Mouse (Mus musculus): Measurements from ENCODE around the gene Atg101.

Gene Atg101

DNA sequence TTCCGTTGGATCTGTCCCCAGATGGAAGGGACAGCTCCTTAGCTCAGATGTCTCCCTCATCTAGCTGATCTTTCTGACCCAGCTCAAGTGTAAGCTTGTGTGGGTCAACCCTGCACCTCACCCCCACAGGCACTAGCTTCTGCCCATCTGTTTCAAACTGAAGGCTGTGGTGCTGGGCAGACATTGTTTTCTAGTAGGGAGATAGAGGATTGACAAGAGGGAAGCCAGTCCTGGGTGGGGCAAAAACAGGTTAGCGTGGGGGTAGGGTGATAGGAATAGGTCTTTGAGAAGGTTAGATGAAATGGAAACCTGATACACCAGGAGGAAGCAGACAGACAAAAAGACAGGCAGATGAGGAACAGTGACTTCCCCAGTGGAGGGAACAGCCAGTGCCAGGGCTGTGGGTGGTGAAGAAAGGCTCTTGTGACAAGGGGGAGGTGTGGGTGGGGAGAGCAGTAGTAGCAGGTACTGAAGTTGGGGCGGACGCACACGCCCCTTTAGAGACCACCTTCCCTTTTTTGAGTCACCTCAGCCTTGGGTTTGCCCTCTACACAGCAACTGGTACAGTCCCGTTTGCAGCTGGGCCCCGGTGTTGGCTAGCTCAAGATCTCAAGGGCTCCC lies 28.1 kb upstream of the Atg101 start:
- DNase-seq = no peak

DNA sequence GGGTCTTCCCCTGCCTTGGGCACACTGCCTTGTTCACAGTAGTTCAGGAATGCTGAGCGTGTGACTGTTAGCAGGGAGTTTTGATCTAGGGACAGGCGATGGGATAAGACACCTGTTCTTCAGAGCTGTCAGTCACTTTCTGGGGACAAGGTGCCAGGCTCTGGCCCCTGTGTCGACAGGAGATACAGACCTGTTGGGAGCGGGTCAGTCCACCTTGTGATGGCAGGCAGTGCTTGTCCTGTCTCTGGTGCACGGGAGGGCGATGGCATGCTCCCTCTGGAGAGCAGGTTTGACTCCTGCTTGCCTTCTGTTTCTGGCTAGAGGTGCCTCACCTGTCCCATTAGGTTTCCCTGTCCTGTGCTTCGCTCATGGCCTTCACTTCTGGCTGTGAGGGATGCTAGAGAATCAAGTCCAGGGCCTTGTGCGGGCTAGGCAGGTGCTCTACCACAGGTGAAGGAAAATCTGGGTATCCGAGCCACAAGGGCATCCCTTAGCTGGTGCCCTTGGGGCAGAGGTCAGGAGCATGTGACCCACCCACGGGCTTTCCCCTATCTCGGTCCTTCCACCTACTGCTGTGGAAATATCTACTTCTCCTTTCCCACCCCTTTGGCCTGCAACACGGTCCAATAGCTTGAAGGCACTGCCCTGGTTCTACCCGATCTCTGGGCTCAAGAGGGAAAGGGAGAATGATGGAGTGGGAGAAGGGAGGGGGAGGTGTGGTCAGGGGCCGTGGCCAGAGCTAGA lies 27.4 kb upstream of the Atg101 start:
- DNase-seq = no peak

DNA sequence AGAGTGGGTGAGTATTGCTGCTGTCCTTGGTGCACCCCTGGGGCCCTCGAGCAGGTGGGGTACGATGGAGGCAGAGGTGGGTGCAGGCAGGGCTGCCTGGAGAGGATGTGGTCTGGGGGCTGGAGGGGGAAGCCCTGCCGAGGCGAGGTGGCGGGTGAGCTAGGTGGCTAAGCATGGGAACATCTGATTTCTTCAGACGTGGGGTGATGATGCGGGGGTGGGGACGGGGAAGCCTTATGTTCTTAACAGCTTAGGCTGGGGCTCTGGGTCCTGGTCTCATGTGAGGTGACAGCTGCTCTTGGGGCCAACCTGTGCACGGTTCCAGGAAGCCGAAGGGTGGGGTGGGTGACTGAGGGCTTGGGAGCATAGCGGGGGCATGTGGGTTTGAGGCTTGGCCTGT lies 25.7 kb upstream of the Atg101 start:
- no peak for DNase-seq

DNA sequence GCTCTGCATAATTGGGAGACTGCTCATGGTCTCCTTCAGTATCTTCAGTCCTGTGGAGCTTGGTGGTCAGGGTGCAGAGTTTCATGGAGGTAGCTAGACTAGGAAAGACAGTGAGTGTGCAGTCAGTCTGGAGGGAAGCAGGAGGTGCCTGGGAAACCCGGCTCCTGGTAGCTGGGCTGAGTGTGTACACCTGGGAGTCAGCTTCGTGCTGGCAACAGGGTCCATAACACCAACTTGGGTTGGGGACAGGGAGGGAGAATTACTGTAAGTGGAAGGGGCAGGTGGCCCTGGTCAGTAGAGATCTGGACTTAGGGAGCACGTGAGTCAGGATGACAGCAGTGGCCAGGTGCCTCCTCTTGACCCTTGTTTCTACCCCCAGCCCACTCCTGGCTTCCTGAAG lies 24.1 kb upstream of the Atg101 start:
- no peak for DNase-seq

DNA sequence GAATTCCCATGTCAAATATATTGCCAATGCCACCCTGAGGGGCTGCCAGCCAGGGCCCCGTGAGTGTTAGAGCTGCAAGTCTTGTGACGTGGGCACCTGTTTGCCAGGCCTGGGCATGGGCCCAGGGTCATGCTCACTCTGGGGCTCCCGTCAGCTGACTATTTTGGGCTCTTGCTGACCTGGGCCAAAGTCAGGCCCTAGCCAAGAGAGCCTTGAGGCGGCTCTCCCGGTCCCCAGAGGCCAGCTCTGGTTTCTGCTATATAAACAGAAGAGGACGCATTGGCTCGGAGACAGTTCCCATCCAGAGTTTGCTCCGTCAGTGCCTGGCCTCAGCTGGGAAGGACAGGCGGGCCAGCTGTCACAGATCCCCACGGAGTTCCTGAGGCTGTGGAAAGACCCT lies 23.7 kb upstream of the Atg101 start:
- peak in 1 of 2 experiments; percentile 45 for DNase-seq

DNA sequence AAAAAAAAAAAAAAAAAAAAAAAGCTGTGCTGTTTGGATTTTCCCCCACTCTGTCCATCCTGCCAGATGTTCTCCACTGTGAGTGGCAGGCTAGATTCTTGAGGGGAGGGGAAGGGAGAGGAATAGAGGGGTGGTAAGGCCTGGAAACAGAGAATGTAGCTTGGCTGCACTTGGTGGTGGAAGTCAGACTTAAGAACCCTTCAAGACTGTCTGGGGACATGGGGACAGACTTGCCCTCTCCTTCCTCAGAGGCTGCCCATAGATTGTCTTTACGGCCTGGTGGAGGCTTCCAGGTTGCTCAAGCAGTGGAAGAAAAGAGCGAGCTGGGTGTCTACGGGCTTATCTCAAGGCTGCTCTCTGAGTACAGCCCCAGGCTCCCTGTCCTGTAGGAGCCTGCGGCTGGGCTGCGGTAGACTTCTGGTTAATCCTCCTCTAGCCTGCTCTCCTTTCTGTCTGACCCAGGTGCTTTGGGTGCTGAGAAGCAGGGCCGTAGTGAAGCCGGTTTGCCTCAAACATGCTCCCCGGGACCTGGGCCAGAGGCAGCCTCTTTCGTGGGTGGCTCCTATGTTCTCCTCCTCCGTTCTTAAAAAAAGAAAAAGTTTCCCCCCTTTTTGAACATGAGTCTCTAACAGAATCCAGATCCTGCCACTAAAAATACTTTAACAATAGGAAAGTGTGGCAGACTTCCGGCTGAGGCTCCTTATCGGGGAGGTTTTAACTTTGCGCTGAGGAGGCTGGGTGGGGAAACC lies 23.0 kb upstream of the Atg101 start:
- no peak for DNase-seq

DNA sequence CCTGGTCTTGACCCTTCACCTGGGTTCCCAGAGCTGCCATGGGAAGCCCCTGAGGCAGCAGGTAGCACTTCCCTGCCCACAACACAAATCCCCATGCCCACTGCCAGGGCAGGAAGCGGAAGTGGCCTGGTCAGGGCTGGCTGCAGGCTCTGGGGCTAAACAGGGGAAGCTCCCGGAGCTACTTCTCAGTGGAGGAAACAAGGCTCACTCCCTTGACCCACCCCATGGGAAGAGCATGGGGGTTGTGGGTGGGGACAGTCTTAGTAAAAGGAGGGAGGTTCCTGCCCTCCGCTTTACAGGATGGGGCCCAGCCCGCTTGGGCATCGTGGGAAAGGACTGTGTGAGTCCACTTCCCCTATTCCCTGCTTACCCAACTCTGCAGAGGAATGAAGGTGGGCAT lies 21.6 kb upstream of the Atg101 start:
- no peak for DNase-seq

DNA sequence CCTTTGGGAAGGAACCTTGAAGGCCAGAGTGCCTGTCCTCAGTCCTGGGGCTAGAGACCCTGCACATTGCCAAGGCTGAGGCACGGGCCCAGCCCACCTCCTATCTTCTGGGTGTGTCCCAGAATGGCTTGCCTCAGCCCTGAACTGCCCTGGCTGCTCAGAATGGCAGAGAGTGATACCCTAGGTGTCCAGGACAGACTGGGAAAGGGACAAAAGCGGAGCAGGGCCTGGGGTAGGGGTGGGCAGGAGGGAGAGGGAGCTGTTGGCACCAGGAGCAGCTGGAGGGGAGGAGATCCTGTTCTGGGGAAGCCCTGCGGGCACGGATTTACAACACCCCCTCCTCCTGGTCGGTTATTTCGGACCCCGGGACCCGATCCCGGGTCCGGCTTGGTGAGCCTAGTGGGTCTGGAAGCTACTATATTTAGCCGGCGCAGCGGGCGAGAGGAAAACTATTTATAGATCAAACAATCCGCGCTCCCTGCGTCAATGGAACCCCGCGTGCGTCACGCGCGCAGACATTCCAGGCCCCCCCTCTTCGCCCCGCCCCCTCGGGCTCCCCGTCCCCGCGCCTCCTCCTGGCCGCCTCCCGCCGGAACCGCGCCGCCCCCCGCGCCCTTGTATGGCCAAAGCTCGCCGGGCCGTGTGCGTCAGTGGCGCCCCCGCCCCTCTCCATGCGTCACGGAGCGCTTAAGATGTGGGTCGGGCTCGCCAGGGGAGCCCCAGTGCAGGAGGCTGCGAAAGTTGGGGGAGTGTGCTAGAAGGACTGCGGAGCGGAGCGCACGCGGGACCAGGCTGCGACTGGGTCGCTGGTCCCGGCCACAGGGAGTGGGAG lies 17.7 kb upstream of the Atg101 start:
- peak; percentile 86 to 90 for DNase-seq

DNA sequence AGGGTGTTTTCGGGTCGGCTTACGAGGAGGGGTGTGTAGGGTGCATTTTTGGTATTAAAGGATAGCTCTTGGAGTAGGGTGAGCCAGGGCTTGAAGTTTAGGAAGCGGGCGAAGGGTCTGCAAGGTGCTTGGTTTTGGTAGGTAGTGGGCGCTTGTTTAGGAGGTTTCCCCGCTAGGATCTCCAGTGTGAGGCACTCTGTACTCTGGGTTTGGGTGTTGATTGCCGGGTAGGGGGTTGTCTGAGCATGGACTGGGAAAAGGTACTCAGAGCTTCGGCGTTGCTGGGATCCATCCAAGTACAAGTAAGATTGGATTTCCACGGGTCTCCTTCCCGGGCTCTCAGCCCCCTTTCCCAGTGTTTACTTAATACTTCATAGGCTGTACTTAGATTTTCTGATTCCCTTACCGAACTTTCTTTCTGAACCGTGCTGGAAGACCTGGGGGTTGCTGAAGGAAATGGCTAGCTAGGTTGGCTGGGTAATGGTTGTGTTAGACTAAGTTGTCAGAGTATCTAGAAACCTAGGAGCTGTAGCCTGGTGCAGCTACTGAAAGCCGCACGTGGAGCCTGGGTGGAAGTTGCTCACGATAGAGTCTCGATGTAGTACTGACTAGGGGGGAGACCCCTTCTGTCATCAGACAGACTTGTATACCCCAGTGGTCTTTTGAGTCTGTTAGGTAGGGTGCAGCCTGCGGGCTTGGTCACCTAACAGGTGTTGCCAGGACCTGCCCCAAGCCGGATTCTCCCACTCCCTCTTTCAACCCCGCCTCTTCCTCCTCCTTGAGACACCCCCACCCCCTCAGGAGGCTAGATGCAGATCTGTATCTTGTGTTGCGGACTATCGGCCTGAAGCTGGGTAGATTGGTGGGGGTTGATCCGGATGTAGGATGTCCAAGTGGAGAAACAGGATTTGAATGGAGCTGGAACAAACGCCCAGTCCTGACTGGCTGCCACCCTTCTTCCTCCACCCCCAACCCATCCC lies 16.7 kb upstream of the Atg101 start:
- DNase-seq = no peak

DNA sequence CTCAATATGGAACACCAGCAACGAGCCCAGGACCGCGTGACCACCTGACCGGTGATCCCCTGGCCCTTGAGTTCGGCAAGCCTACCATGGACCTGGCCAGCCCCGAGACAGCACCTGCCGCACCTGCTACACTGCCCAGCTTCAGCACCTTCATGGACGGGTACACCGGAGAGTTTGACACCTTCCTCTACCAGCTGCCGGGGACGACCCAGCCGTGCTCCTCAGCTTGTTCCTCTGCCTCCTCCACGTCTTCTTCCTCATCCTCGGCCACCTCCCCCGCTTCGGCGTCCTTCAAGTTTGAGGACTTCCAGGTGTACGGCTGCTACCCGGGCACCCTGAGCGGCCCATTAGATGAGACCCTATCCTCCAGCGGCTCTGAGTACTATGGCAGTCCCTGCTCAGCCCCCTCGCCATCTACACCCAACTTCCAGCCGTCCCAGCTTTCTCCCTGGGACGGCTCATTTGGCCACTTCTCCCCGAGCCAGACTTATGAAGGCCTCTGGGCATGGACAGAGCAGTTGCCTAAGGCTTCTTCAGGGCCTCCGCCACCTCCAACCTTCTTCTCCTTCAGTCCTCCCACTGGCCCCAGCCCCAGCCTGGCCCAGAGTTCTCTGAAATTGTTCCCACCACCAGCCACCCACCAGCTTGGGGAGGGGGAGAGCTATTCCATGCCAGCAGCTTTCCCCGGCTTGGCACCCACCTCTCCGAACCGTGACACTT lies 13.8 kb upstream of the Atg101 start:
- no peak for DNase-seq

DNA sequence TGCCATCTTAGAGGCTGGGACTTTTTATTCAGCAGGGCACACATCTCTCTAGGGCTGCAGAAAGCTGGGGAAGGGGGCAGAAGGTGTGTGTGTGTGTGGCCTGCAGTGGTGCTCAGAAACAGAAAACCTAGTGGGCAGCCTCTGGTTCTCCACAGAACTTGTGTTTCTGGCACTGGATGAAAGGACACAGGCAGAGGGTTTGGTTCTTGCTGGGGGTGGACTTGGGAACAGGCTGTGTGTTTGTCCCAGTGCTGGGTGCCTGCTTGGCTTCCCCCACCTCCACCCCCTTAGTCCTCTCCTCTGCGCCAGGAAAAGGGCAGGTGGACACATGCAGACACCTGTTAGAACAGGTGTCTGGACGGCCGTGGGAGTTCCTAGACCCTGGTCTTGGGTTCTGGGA lies 13.0 kb upstream of the Atg101 start:
- DNase-seq = no peak

DNA sequence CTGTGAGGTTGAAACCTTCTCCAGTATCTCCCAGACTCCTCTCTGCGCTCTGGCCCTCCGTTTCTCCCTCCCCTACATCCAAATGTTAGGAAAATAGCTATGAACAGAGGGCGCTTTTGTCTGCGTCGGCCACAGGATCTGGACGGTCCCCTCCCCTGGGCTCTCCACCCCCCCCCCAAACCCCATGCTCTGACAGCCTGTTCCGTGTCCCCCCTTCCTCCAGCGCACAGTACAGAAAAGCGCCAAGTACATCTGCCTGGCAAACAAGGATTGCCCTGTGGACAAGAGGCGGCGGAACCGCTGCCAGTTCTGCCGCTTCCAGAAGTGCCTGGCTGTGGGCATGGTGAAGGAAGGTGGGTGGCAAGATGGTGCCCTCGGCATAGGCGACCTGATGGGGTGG lies 12.6 kb upstream of the Atg101 start:
- no peak for DNase-seq

DNA sequence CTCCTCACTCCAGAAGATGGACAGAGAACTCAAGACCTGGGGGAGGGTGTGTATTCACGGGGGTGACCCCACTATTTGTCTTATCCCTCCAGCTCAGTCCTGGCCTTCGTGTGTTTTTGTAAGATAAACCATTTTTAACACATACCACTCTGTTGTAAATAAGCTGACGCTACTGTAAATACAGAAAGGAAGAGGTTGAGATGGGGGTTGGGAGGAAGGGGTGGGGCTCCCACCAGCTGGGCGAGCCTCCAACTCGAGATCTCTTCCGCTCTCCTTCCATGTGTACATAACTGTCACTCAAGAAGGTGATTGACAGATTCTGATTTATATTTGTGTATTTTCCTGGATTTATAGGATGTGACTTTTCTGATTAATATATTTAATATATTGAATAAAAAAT lies 9.7 kb upstream of the Atg101 start:
- DNase-seq = no peak

DNA sequence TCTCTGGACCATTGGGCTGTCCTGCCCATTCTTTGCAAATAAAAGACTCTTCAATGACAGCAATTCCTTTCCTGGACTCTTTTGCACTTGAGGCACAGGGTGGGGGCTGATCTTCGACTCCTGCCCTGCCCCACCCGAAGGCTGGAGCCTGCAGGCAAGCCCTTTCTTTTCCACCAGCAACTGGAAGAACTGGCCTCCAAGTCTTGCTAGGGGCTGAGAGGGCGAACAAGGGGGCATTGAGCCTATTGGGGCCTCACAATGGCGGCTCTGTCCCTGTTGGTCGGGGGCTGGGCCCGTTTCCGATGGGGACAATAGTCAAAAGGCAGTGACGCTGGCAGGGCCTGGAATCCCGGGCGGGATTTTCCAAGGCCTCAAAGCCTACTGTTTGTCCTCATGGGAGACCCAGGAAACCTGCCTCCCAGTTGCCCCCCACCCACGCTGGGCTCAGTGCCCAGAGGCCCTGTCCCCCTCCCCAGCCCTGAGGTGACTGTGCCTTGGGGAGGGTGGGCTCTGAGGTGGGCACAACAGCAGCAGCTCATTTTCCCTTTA lies 6.6 kb upstream of the Atg101 start:
- DNase-seq = peak in 1 of 2 experiments; percentile 46

DNA sequence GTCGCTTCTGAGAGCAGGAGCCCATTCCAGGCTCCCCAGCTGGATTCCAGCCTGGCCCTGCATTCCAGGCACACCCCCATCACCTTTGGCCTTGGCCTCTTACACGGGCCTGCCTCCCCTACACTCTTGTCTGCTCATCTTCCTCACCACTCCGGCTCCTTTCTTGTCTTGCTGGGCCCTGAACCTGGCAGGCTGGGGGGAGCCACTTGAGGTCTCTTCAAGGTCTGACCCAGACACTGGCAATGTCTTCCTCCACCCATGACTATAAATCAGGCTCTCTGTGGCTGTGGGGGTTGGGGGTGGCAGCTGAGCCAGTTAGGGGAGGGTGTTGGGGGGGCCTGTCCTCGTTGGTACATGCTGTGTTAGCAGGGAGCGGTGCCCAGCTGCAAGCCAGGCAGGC lies 5.5 kb upstream of the Atg101 start:
- no peak for DNase-seq

DNA sequence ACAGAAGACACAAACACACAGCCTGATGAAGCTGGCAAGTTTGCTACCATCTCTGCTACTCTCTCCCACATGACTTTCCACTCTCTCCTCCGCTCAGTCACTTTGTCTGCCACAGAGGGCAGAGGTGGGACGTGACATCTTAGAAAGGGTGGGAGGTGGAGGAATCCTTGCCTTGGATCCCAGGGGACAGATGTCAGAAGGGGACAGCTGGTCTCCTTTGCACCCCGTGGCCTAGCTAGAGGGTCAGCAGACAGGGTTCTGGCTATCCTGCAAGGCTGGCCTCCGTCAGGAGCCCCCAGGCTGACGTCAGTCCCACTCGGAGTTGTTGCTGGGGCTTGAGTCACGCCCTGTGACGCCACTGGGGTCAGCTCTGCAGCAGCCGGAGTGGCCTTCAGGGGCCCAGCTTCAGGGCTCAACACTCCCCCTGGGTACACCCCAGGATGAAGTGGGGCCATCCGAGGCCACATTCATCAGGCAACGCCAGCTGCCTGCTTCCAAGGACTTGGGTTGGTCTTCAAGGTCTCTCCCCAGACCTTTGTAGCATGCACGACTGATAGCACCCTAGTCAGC lies 4.6 kb upstream of the Atg101 start:
- no peak for DNase-seq

DNA sequence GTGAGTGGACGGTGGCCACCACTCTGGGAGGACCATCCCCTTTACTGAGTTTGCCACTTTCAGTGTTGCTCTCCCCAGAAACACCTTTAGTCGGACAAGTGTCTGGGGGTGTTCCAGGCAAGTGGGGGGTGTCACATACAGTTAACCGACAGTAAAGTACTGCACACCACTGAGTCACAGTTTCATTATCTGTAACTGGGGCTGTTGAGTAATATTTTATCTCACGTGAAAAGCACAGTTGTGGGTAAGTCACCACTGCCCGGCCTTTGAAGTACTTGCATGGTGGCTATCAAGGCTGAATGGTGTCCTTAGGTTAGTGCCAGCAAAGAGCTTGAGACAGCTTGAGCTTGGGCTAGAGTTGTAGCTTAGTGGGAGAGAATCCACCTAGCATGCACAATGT lies 1.6 kb upstream of the Atg101 start:
- DNase-seq = no peak

DNA sequence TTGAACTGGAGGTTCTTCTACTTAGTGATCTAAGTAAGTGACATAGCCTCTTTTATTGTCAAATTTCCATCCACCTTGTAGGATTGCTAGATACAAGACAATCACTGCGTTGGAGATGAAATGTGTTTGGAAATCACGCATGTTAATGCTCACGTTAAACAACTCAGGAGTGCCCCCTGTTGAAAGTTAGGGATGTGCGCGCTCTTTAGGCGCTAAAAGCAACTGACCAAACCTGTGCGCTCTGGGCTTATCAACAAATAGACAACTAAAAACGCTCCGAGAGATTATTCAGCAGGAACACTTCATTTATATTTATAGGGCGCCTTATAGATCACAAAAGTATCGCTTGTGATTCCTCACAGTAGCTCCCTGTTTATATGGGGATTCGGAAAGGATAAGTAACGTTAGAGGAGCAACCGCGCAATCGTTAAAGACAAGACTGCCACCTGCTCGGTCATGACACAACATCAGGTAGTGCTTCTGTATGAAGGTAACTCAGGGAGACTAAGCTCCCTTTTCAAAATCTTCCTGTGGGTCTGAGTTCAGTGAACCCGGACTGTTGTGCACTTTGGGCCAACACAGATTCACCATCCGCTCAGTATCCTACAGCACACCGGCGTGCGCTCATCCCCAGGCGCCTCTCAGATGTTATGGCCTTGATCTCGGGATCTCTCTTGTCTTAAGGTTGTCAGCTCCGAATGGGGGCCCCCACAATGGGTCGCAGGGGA lies 725 bp upstream of the Atg101 start:
- peak; percentile 81 to 86 for DNase-seq

DNA sequence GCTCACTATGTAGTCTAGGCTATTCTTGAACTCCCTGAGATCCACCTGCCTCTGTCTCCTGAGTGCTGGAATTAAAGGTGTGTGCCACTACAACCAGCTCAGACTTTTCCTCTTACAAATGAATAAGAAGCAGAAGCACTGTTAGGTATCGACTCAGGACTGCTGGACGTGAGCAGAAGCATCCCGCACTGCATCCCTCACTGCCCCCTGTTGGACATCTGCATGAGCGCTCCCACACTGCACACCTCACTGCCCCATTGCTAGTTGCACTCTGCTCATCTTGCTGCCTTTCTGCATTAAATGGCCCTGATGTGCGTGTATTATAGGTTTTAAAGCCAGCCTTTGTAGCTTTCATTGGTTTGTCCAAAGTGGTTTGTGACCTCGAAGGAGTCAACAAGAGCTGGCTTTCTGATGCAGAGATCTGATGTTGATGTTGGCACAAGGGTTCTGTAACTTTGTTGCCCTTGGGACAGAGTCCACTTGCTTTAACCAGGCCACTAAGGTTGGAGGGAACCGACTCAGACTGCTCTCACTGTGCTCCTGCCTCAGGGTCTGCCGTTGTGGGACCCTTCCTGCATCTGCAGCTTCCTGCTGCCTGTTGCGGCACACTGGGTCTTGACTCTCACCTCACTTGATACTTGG lies 2.2 kb downstream of the Atg101 start:
- DNase-seq = peak in 1 of 2 experiments; percentile 29

Data from cerebellum, postnatal 10 days (tissue).